Mouse (Mus musculus) lung, postnatal 25 days (tissue): ENCODE data around the gene Tat.
"Not testable (repeated sequence)": the region's sequence is repeated elsewhere in the genome, so short reads cannot be mapped to it uniquely, and the experiment has no call there.

Experiments
- DNase-seq: peaks from one replicate; pipeline ENCODE4 v3.0.0; 2022; ENCODE audit warnings: low spot score

The Tat gene

GRCm38 (mm10) chr8:109983944-109984343, 6.3 kb upstream of the Tat start:
- DNase-seq = peak; percentile 24

- no peak for DNase-seq
Observed at GRCm38 (mm10) chr8:109986384-109986783, 3.9 kb upstream of the Tat start.

- peak; percentile 31 for DNase-seq
Observed at GRCm38 (mm10) chr8:109987776-109988175, 2.5 kb upstream of the Tat start.

GRCm38 (mm10) chr8:109989151-109989550, 1.1 kb upstream of the Tat start:
- DNase-seq = no peak

GRCm38 (mm10) chr8:109992166-109992565, 1.9 kb downstream of the Tat start:
- DNase-seq = no peak

GRCm38 (mm10) chr8:109992951-109993350, 2.7 kb downstream of the Tat start:
- DNase-seq = no peak

GRCm38 (mm10) chr8:109997381-109997780, 7.1 kb downstream of the Tat start:
- DNase-seq = no peak

GRCm38 (mm10) chr8:109998066-109998465, 7.8 kb downstream of the Tat start:
- no peak for DNase-seq

GRCm38 (mm10) chr8:109999974-110000373, 9.7 kb downstream of the Tat start:
- DNase-seq = no peak

GRCm38 (mm10) chr8:110002953-110003352, 12.7 kb downstream of the Tat start:
- DNase-seq = peak; percentile 10

GRCm38 (mm10) chr8:110004300-110004699, 14.1 kb downstream of the Tat start:
- no peak for DNase-seq

GRCm38 (mm10) chr8:110006312-110007023, 16.2 kb downstream of the Tat start:
- no peak for DNase-seq

GRCm38 (mm10) chr8:110008228-110008994, 18.2 kb downstream of the Tat start:
- no peak for DNase-seq

- DNase-seq = no peak
Observed at GRCm38 (mm10) chr8:110008995-110009446, 18.8 kb downstream of the Tat start.

GRCm38 (mm10) chr8:110010868-110011267, 20.6 kb downstream of the Tat start:
- DNase-seq = peak; percentile 54

GRCm38 (mm10) chr8:110022081-110022480, 31.8 kb downstream of the Tat start:
- no peak for DNase-seq

- DNase-seq = no peak
Observed at GRCm38 (mm10) chr8:110022768-110023344, 32.6 kb downstream of the Tat start.

- DNase-seq = not testable (repeated sequence)
Observed at GRCm38 (mm10) chr8:110033771-110034170, 43.5 kb downstream of the Tat start.

GRCm38 (mm10) chr8:110034331-110034730, 44.1 kb downstream of the Tat start:
- no peak for DNase-seq

- no peak for DNase-seq
Observed at GRCm38 (mm10) chr8:110036156-110036555, 45.9 kb downstream of the Tat start.

- no peak for DNase-seq
Observed at GRCm38 (mm10) chr8:110039216-110039615, 49.0 kb downstream of the Tat start.

GRCm38 (mm10) chr8:110039659-110040058, 49.4 kb downstream of the Tat start, which contains the start of gene Chst4:
Chst4 (minus strand) TSS chr8:110039740.
- no peak for DNase-seq

GRCm38 (mm10) chr8:110040509-110040908, 50.3 kb downstream of the Tat start:
- DNase-seq = no peak
